Mouse (Mus musculus) heart, postnatal 36 days (tissue): Measurements from ENCODE around the gene Mlxipl. TPM values are rescaled to one million over a fixed set of nuclear protein-coding genes. Genes with fewer than 3 reads are reported as not detected.
"Not testable (repeated sequence)": the region's sequence is repeated elsewhere in the genome, so short reads cannot be mapped to it uniquely, and the experiment has no call there.

Experiments
- DNase-seq, 2 experiments: peaks; one replicate each; pipeline ENCODE4 v3.0.0; 2021 to 2022
- intact Hi-C: fragments of 180-260 bp; cut with DNase I; formaldehyde crosslinking; loops from one replicate; pipeline ENCODE4 v1.15.1; 2025
- total RNA-seq, 2 experiments: library from RNA; stranded (reverse); gene quantifications; 2 replicates each; pipeline ENCODE4 v1.2.3; 2021

The Mlxipl gene
- 10 to 100 TPM; 23.5 to 31.7 TPM for total RNA-seq

- DNase-seq, result no peak
- intact Hi-C loops, result no loop called here
Measured at GRCm38 (mm10) chr5:135089653-135090052, at the start of gene Mlxipl. Mlxipl (plus strand) TSS chr5:135089890.

GRCm38 (mm10) chr5:135040059-135040458 lies 49.6 kb upstream of the Mlxipl start:
- DNase-seq, result no peak
- intact Hi-C loops, result no loop called here

DNA sequence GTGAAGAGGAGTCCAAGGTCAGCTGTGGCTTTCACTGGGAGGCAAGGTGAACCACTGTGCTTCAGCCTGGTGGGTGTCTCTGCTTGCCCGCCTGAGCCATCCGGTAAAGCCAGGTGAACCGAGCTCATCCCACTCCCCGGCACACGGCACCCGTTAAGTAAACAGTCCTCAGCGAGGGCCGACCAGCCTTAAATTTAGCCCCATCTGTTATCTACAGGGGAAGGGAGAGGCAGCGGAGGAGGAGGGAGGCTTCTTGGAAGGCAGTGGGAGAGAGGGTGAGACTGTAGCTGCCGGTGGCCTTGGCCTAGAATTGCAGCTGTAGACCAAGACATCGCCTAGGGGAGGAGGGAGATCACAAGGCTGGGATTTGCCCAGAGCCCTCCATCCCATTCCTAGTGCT lies 48.9 kb upstream of the Mlxipl start:
- no peak for DNase-seq
- intact Hi-C loops, result no loop called here

GRCm38 (mm10) chr5:135042105-135042788 lies 47.4 kb upstream of the Mlxipl start:
- no peak for DNase-seq
- intact Hi-C loops, result no loop called here

- intact Hi-C loops, result no loop called here
- DNase-seq, result no peak
Measured at GRCm38 (mm10) chr5:135044575-135044974, 45.1 kb upstream of the Mlxipl start.

DNA sequence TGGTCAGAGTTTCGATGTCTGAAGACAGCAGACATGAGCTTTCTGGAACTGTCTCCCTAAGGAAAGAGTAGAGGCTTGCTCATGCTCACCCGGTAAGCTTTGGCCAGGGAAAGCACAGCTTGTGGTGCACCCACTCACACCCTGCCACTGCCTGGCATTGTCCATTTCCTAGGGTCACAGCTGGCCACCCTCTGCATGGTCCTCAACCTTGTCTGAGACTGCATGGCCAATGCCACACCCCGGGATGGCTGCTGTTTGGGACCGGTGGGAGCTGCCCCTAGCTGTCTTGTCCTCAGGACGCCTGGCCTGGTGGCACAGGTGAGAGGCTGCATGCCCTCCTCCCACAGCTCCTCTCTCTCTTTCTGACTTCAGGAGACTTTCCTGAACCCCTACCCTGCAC lies 41.2 kb upstream of the Mlxipl start:
- intact Hi-C loops, result no loop called here
- no peak for DNase-seq

- DNase-seq, intact Hi-C loops: not testable (repeated sequence)
Measured at GRCm38 (mm10) chr5:135049268-135049667, 40.4 kb upstream of the Mlxipl start.

DNA sequence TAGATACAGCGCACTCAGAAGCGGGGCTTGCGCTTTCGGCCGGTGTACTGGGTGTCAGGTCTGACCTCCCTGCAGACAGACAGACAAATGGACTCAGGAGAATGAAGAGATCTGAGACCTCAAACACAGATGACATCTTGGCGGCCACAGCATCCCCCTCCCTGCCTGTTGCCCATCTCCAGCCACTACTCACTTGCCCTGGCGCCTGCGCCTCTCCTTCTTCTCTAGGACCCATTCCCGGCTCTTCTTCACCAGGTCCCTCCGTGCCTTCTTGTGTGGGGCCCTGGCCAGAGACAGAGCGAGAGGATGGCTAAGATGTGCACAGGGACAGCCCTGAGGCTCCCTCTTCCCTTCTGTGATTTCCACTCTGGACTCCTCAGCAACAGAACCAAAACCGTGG lies 36.3 kb upstream of the Mlxipl start:
- no peak for DNase-seq
- intact Hi-C loops, result no loop called here

DNA sequence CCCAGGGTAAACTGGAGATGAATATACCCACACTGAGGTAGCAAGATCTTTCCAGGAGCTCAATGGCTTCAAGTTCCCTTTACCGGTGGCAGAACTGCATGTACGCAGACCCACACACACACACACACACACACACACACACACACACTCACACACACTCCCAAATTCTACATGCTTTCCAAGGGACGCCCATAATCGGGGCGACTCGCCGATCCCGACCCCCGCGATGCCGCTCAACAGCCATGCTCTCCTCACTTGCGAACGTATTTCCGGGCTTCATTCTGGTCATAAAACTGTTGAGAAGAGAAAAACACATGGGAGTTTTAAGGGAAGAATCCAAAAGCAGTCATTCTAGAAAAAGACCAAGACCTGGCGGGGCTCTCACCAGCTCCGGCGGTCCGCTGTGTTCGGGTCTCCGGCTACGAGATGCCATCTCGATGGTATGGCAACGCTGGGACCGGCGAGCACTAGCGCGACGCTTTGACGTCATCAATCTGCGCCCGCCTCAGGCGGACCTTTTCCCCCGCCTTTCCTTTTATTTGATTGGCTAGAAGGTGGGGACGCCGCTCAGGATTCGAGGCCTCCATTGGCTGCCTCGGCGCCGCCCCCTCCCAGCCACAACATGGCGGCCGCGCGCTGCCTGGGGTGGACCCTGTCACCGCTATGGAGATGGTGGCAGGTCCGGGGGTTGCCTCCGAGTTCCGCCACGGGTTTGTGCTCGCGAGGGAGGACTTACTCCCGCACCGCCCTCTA lies 25.9 kb upstream of the Mlxipl start, which contains the start of gene Dnajc30:
Gene Dnajc30, plus strand, starts transcription at position 574 of the 753 bp plus-strand sequence.
- DNase-seq, result peak; percentile 95 to 97
- intact Hi-C loops, result loop anchor here (2.0 to 5.0 kb wide), 2 partner anchors 49 to 123 kb away; partner anchors contain the start of gene Baz1b

DNA sequence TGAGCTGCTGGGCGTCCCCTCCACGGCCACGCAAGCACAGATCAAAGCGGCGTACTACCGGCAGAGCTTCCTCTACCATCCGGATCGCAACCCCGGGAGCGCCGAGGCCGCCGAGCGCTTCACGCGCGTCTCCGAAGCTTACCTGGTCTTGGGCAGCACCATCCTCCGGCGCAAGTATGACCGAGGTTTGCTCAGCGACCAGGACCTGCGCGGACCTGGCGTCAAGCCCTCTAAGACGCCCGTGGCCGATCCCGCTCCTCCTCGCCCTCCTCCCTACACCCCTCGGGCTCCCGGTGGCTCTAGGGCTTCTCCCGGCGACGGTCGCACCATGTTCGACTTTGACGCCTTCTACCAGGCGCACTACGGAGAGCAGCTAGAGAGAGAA lies 25.3 kb upstream of the Mlxipl start:
- intact Hi-C loops, result loop anchor here (2.0 to 5.0 kb wide), 2 partner anchors 50 to 123 kb away; partner anchors contain the start of gene Baz1b
- no peak for DNase-seq

DNA sequence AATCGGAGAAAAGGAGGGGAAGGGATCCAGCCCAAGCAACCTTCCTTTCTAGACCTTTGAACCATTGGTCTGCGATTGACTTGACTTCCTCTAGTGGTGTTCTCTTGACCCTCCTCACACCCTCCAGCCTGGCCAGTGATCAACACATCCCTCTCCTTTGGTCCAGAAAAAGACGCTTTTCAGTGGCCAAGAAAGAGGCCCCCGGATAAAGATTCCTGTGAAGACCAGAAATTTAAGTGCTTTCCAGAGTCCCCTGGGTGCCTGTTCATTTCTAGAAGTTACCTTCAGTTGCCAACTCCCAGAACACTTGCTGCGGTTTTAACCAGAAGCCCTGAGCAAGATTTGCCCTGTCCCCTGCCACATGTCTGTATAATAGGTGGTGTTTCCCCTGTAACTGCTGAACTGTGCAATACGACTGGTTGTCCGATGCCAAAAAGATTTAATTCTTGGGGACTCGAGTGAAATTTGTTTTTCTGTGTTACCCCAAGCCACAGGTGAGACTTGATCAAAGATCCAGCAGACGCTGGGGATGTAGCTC lies 24.7 kb upstream of the Mlxipl start, which contains the start of gene Bud23:
Gene Bud23, minus strand, starts transcription at position 51 of the 538 bp plus-strand sequence.
- DNase-seq, result not testable (repeated sequence)
- intact Hi-C loops, result loop anchor here (2.0 to 5.0 kb wide), 2 partner anchors 50 to 122 kb away; partner anchors contain the start of gene Baz1b

- DNase-seq, result no peak
- intact Hi-C loops, result no loop called here
Measured at GRCm38 (mm10) chr5:135066008-135066407, 23.7 kb upstream of the Mlxipl start.

DNA sequence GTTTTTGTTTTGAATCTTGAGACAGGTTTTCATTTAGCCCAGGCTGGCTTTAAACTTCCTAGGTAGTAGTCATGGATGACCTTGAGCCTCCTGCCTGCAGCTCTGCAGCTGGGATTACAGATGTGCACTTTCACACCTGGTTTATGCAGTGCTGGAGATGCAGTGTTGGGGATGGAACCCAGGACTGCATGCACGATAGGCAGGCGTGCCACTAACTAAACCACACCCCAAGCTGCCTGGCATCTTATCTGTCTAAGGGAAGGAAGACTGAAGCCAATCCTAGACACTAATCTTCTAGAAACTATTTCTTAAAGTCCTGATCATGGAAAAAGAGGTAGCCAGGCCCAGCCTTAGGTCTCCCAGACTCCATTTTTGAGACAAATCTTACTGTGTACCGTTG lies 19.2 kb upstream of the Mlxipl start:
- DNase-seq, result no peak
- intact Hi-C loops, result no loop called here

- intact Hi-C loops, result no loop called here
- no peak for DNase-seq
Measured at GRCm38 (mm10) chr5:135072061-135072460, 17.6 kb upstream of the Mlxipl start.

- DNase-seq, result no peak
- intact Hi-C loops, result no loop called here
Measured at GRCm38 (mm10) chr5:135072720-135073119, 17.0 kb upstream of the Mlxipl start.

DNA sequence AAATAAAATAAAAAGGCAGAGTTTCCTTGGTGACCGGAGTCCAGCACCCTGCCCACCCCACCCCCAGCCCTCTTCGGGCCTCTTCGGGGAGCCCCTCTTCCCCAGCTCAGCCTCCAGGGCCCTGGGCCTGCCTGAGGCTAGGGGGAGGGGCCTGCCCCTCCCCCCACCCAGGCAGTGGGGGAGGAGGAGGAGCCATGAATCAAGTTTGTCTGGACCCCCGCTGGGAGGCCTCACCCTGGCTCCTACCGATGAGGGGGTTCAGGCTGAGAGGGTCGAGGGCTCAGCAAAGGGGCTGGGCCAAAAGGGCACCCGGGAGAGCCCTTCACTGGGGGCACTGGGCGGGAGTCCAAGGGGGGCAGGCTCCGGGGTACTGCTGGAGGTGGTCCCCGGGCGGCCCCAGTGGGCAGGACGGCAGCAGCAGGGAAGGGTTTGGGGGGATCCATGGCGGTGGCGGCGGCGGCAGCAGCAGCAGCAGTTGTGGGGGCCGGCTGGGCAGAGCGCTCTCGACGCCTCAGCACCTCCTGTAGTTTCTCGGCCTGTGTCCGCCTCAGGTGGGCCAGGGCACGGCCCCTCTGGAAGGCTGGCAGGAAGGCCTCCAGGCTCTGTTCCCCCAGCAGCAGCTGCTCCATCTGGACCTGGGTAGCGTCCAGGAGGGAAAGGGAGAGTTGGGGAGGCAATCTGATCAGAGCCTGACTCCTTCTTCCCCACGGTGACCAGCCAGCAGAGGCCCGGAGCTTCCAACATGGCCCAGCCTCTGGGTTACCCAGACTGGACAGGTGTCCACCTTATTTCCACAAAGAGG lies 16.1 kb upstream of the Mlxipl start:
- DNase-seq, result no peak
- intact Hi-C loops, result no loop called here

DNA sequence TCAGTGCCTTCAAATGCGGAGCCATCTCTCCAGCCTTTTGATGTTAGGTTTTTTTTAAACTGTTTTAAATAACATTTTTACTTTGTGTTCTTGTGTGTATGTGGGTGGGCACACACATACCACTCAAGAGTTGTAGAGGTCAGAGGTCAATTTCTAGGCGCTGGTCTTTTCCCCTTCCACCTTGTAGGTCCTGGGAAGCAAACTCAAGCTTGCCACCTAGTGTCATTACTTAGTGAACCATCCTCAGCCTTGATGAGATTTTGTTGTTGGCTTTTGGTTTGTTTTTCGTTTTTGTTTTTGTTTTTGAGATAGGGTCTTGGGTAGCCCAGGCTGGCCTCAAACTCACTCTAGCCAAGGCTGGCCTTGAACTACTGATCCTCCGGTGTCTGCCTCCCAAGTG lies 14.0 kb upstream of the Mlxipl start:
- intact Hi-C loops, result no loop called here
- no peak for DNase-seq

DNA sequence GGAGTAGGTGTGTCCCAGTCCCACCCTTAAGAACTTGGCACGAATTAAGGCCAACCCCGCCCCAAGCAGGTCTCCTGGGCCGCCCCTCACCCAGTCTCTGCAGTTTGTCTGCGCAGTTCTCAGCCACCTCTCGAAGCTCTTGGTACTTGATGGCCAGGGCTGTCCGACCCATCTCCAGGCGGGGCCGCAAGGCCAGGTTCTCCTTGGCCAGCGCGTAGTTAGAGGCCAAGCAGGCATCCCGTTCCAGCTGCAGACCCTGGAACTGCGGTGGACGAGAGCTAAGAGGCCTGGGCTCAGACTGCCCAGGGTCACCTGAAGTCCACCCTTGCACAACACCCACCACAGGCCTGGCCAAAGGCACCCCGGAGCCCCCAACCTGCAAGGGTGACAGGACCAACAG lies 13.3 kb upstream of the Mlxipl start:
- intact Hi-C loops, result no loop called here
- no peak for DNase-seq

GRCm38 (mm10) chr5:135076931-135077505 lies 12.7 kb upstream of the Mlxipl start:
- DNase-seq, result peak in 1 of 2 experiments; percentile 16
- intact Hi-C loops, result no loop called here
